ENCODE assay signal across 8 mouse cellular contexts in genomic region chr8:20122067-20122925, GRCm38 (mm10).
DNase-seq lines count a peak whose midpoint lies in the region; ATAC-seq and TF ChIP-seq lines count a peak whose summit lies in the region.
"Not testable (repeated sequence)": the region's sequence is repeated elsewhere in the genome, so short reads cannot be mapped to it uniquely, and the experiment has no call there.

No protein-coding gene starts in this region.

- peak overlapping the region; percentile 29; the same call in 1 of the 2 replicates for H3K4me2 ChIP-seq in embryonic facial prominence, embryonic 14.5 days (ENCODE audit: low read depth, low read length)
- H3K4me2 ChIP-seq in limb, embryonic 13.5 days (replicated peaks) = peak overlapping the region; percentile 47
- not testable (repeated sequence) for H3K4me2 ChIP-seq in midbrain, embryonic 16.5 days (ENCODE audit: low read length)

- peak; percentile 100 for ATAC-seq in embryonic facial prominence, embryonic 14.5 days (ENCODE audit: low read depth)
- peak; percentile 100 for ATAC-seq in limb, embryonic 13.5 days (ENCODE audit: low FRiP score, low read depth)
- peak; percentile 100 for ATAC-seq in midbrain, embryonic 16.5 days

- TF ChIP-seq POLR2A in heart, adult 2 months (IDR thresholded peaks at IDR 0.05; ENCODE audit: insufficient read depth, low read depth, low read length) = peak; percentile 54

- peak overlapping the region; percentile 86 for H3K9ac ChIP-seq in embryonic facial prominence, embryonic 14.5 days (ENCODE audit: low read depth, low read length)
- peak overlapping the region; percentile 55 for H3K9ac ChIP-seq in heart, adult 2 months (ENCODE audit: low read depth, low read length)
- H3K9ac ChIP-seq in limb, embryonic 13.5 days = peak overlapping the region; percentile 90
- H3K9ac ChIP-seq in midbrain, embryonic 16.5 days (ENCODE audit: low read depth, low read length) = peak overlapping the region; percentile 69

- TF ChIP-seq EP300 in heart, adult 2 months (IDR thresholded peaks at IDR 0.05; ENCODE audit: insufficient read depth, low read depth, low read length) = 0 out of 2 replicates have a peak, but pooled peaks have one; percentile 23

- intact Hi-C loops in heart, adult 2 months (cut with DNase I) = not testable (repeated sequence)

- WGBS in embryonic facial prominence, embryonic 14.5 days = 12% methylated on average over 50 of the region's 72 CpGs
- 8% methylated on average over 67 of the region's 72 CpGs for WGBS in heart, adult 2 months
- WGBS in limb, embryonic 13.5 days = 13% methylated on average over 71 of the region's 72 CpGs
- 19% methylated on average over 53 of the region's 72 CpGs for WGBS in midbrain, embryonic 16.5 days

- not testable (repeated sequence) for H3K36me3 ChIP-seq in embryonic facial prominence, embryonic 14.5 days (ENCODE audit: control insufficient read depth, insufficient read depth, low read length); heart, adult 2 months (ENCODE audit: control insufficient read depth, insufficient read depth, low read length); limb, embryonic 13.5 days; midbrain, embryonic 16.5 days (ENCODE audit: control insufficient read depth, insufficient read depth, low read length)

- peak; percentile 64 for TF ChIP-seq CTCF in heart, adult 2 months (IDR thresholded peaks at IDR 0.05)

- not testable (repeated sequence) for H3K4me1 ChIP-seq in embryonic facial prominence, embryonic 14.5 days (ENCODE audit: control insufficient read depth, insufficient read depth, low read length); heart, adult 2 months (ENCODE audit: control insufficient read depth, insufficient read depth, low read length); limb, embryonic 13.5 days; midbrain, embryonic 16.5 days (ENCODE audit: control insufficient read depth, insufficient read depth, low read length)

- H3K9me3 ChIP-seq in embryonic facial prominence, embryonic 14.5 days (ENCODE audit: control insufficient read depth, low read length); limb, embryonic 13.5 days; midbrain, embryonic 16.5 days (replicated peaks; ENCODE audit: control insufficient read depth, low read length, poor library complexity, severe bottlenecking): not testable (repeated sequence)

- peak; percentile 48 for DNase-seq in 3T3-L1 (ENCODE audit: low read depth, low spot score)
- DNase-seq in adrenal gland, postnatal 4 days (ENCODE audit: low spot score in 2 of 2) = peak; percentile 100
- DNase-seq in embryonic facial prominence, embryonic 14.5 days (ENCODE audit: low spot score) = peak; percentile 96
- DNase-seq in heart, adult 2 months = peak; percentile 99 to 100
- peak; percentile 100 for DNase-seq in kidney, adult 8-10 months
- DNase-seq in spleen, postnatal 10 days (ENCODE audit: low spot score in 2 of 2) = peak; percentile 99

- peak overlapping the region; percentile 49 for H3K4me3 ChIP-seq in embryonic facial prominence, embryonic 14.5 days (ENCODE audit: low read depth, low read length)
- H3K4me3 ChIP-seq in heart, adult 2 months = peak overlapping the region; percentile 49
- peak overlapping the region; percentile 55 for H3K4me3 ChIP-seq in limb, embryonic 13.5 days
- H3K4me3 ChIP-seq in midbrain, embryonic 16.5 days (ENCODE audit: low read depth, low read length) = peak overlapping the region; percentile 46

- not testable (repeated sequence) for H3K79me2 ChIP-seq in heart, adult 2 months (replicated peaks; ENCODE audit: control insufficient read depth, insufficient read depth, low read length)

- peak overlapping the region; percentile 75 for H3K27ac ChIP-seq in embryonic facial prominence, embryonic 14.5 days (replicated peaks; ENCODE audit: low read depth, low read length)
- peak overlapping the region; percentile 58 for H3K27ac ChIP-seq in heart, adult 2 months
- H3K27ac ChIP-seq in limb, embryonic 13.5 days = peak overlapping the region; percentile 67
- peak overlapping the region; percentile 67; the same call in 1 of the 2 replicates for H3K27ac ChIP-seq in midbrain, embryonic 16.5 days (ENCODE audit: low read length)

- H3K27me3 ChIP-seq in embryonic facial prominence, embryonic 14.5 days (replicated peaks; ENCODE audit: control insufficient read depth, insufficient read depth, low read length); heart, adult 2 months (ENCODE audit: control insufficient read depth, insufficient read depth, low read length); limb, embryonic 13.5 days; midbrain, embryonic 16.5 days (ENCODE audit: control insufficient read depth, insufficient read depth, low read depth, low read length): not testable (repeated sequence)

Comparison
In these comparisons a context has a peak if more than half of its experiments do, and no peak if none do; other contexts are left out.
1. Peak in every context shown above with its lines: DNase-seq, ATAC-seq, H3K4me3 ChIP-seq and H3K27ac ChIP-seq.
2. DNase-seq: peak in every context shown above with its lines; median percentile 100 in adrenal gland, postnatal 4 days; 100 in kidney, adult 8-10 months; 100 in heart, adult 2 months; 99 in spleen, postnatal 10 days; 96 in embryonic facial prominence, embryonic 14.5 days; 48 in 3T3-L1.